14 mouse cellular contexts compared by ENCODE assay signal in genomic region chr5:79300001-79300723, GRCm38 (mm10).
"Had no signal": no experiment of that assay in that cellular context is flagged by ENCODE, and none has a peak within 500 bp of the region (broad histone marks: within the 10 kb centered on the region; RNA-seq: fewer than 3 reads in every experiment).

No protein-coding gene starts in this region.

- H3K9me3 ChIP-seq: limb, embryonic 10.5 days; liver, embryonic 15.5 days; midbrain, embryonic 13.5 days; neural tube, embryonic 15.5 days had no signal

- H3K4me1 ChIP-seq: limb, embryonic 10.5 days; liver, embryonic 15.5 days; midbrain, embryonic 13.5 days; neural tube, embryonic 15.5 days had no signal

- H3K9ac ChIP-seq: liver, embryonic 15.5 days; midbrain, embryonic 13.5 days; neural tube, embryonic 15.5 days had no signal

- ATAC-seq: lung, postnatal 0 days; midbrain, embryonic 13.5 days had no signal

- DNase-seq: kidney, postnatal 25 days; lung, adult 2 months; lung, postnatal 36 days; right cerebral cortex, adult 18-20 months; spleen, adult 18-20 months; thymus, adult 2 months; thymus, postnatal 25 days had no signal

- H3K27ac ChIP-seq: limb, embryonic 10.5 days; liver, embryonic 15.5 days; midbrain, embryonic 13.5 days; neural tube, embryonic 15.5 days had no signal

- H3K4me3 ChIP-seq: limb, embryonic 10.5 days; liver, embryonic 15.5 days; midbrain, embryonic 13.5 days; myocyte; neural tube, embryonic 15.5 days had no signal

- H3K27me3 ChIP-seq: liver, embryonic 15.5 days; midbrain, embryonic 13.5 days; neural tube, embryonic 15.5 days had no signal

- H3K4me2 ChIP-seq: liver, embryonic 11.5 days; liver, embryonic 15.5 days; midbrain, embryonic 13.5 days; neural tube, embryonic 15.5 days had no signal

- H3K36me3 ChIP-seq: limb, embryonic 10.5 days; liver, embryonic 15.5 days; midbrain, embryonic 13.5 days; neural tube, embryonic 15.5 days had no signal
